Mouse (Mus musculus): ENCODE results near the gene Rbm4b.
"Not testable (repeated sequence)": the region's sequence is repeated elsewhere in the genome, so short reads cannot be mapped to it uniquely, and the experiment has no call there.

DNA sequence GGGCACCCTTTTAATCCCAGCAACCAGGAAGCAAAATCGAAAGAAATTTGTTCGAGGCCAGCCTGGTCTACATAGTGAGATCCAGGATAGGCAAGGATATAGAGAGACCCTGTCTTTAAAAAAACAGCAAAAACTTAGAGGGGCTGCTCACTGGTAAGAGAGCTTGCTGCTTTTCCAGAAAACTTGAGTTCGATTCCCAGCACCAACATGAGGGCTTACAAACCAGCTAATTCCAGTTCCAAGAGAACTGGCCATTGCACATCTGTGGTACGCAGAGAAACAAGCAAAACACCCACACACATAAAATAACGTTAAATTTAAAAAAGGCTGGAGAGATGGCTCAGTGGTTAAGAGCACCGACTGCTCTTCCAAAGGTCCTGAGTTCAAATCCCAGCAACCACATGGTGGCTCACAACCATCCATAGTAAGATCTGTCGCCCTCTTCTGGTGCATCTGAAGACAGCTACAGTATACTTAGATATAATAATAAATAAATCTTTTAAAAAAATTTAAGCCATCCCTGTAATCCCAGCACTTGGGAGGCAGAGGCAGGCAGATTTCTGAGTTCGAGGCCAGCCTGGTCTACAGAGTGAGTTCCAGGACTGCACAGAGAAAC is 56.1 kb downstream of the Rbm4b start:
- not testable (repeated sequence) for TF ChIP-seq CTCF, EP300 (IDR thresholded peaks at IDR 0.05; ENCODE audit: low read depth)
